Mouse (Mus musculus) adrenal gland, adult 18-20 months (tissue): ENCODE data around the gene Acsbg2. TPM values are rescaled to one million over a fixed set of nuclear protein-coding genes. Genes with fewer than 3 reads are reported as not detected.

Experiments
- DNase-seq, 2 experiments: peaks; one replicate each; pipeline ENCODE4 v3.0.0; 2021 to 2022; ENCODE audit warnings: low spot score in 2 of 2
- total RNA-seq, 2 experiments: library from RNA; stranded (reverse); gene quantifications; 1 replicate in 1 of 2; 2 replicates in 1 of 2; pipeline ENCODE4 v1.2.3; 2021

Acsbg2 gene
- total RNA-seq, 2 experiments from 2014 or later = 0.27 TPM; not detected in 1

DNA sequence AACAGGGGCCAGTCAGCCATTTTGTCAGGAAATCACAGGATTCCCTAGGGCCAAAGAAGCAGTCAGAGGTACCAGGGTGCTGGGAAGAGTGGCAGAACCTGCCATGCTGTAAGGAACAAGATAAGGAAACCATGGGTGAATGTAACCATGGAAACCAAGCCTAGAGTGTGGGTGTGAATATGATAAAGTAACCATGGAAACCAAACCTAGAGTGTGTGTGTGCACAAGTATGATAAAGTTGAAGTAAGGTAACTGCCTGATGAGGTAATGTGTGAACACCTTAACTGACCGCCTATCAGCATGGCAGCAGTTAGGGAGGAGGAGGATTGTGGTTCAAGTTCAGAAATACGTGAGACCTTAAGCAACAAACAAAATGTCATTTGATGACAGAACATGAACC, 47.5 kb downstream of the Acsbg2 start:
- DNase-seq = no peak

DNA sequence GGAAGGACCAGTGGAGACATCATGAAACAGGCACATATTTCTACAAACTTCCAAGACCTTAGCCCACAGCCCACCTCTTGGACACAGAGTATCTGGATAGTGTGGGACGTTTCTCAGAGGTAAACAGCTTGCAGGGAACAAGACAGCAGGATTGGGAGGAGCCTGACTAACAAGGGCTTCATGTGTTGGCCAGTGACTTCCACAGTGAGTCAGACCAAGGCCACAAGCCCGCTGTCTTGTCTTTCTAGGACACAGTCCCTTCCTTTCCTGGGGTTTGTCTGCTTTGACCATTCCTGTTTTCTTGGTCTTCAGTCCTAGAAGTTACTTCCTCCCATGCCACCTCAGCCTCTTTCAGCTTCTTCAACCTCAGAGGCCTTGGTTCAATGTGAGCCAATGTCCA, 50.9 kb downstream of the Acsbg2 start:
- no peak for DNase-seq

DNA sequence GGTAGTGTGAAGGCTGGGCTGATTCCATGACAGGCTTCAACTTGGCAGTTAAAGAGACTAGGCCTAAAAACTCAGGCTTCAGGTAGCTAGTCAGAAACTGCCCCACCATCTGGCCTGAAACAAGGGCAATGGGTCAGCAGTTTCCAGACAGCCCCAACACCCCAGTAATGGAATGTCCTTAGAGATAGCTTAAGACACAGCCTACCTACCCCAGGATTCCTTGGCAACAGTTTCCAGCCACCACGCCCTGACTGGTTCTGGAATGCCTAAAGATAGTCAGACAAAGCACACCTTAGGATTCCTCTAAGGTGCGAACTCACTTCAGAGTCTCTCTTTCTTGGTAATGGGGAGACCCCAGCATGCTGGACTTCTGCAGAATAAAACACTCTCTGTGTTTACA, 51.9 kb downstream of the Acsbg2 start:
- DNase-seq = no peak

DNA sequence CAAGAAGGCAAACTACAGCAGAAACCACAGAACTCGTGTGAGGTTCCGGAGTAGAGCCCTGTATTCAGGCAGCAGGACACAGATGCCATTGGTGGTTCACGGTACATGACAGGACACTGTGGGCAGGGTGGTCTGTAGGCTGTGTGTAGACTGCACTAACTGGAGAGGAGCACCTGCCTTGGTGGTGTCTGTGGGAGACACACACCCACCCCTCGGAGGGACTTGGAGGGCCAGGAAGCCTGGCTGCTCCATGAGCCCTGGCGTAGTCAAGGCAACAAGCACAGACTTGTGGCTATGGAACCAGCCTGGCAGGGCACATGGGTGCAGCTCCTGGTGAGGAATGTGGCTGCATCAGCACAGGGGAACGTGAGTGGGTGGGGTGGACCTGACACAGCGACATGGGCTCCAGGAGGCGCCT, 54.5 kb downstream of the Acsbg2 start:
- no peak for DNase-seq

- DNase-seq = no peak
Observed at GRCm38 (mm10) chr17:56819032-56819545, 55.2 kb downstream of the Acsbg2 start.

DNA sequence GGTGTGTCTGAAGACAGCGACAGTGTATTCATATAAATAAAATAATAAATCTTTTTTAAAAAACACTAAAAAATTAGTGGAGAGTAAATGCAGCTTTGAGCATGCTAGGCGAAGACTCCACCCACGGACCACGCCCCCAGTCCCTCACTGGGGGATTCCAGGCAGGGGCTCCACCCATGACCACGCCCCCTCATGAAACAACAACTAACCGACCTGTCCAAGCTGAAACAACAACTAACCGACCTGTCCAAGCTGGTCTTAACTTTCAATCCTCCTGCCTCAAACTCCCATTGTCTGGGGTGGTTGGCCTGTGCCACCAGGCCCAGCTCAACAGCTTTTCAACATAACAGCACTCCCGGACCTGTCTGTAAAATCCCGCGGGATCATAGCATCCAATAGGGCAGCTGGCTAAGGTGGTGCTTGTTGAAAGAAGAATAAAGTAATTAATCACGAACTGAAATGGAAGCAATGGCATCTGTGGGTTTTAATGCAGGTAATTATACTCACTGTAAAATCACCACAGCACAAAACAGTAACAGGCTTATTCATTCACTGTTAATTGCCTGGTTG, 56.1 kb downstream of the Acsbg2 start:
- no peak for DNase-seq

- DNase-seq = no peak
Observed at GRCm38 (mm10) chr17:56815057-56815345, 59.2 kb downstream of the Acsbg2 start.

- peak; percentile 45 to 64 for DNase-seq
Observed at GRCm38 (mm10) chr17:56814316-56815056, 59.8 kb downstream of the Acsbg2 start.

- peak; percentile 89 to 94 for DNase-seq
Observed at GRCm38 (mm10) chr17:56810245-56810644, 64.0 kb downstream of the Acsbg2 start.

GRCm38 (mm10) chr17:56808518-56808917, 65.7 kb downstream of the Acsbg2 start:
- DNase-seq = peak; percentile 76 to 77

- no peak for DNase-seq
Observed at GRCm38 (mm10) chr17:56805784-56806183, 68.5 kb downstream of the Acsbg2 start.

DNA sequence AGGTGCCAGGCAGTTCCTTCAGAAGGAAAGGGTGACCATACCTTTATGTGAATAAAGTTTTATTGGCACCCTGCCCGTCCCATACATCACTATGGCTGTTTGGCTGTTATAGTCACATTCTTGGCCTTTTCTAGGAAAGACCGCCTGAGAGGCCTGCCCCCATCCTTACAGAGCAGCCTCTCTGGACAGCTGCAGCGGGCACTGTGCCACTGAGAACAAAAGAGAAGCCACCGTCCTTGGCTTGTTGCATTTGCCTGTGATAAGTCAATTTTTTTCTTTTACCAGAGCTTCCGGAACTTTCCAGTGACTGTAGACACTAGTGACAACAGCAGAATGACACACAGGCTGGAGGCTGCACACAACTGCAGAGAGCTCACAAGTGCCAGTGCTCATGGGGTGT, 69.3 kb downstream of the Acsbg2 start:
- DNase-seq = peak in 1 of 2 experiments; percentile 46

- DNase-seq = no peak
Observed at GRCm38 (mm10) chr17:56802065-56802464, 72.2 kb downstream of the Acsbg2 start.

GRCm38 (mm10) chr17:56799276-56799675, 75.0 kb downstream of the Acsbg2 start:
- no peak for DNase-seq

DNA sequence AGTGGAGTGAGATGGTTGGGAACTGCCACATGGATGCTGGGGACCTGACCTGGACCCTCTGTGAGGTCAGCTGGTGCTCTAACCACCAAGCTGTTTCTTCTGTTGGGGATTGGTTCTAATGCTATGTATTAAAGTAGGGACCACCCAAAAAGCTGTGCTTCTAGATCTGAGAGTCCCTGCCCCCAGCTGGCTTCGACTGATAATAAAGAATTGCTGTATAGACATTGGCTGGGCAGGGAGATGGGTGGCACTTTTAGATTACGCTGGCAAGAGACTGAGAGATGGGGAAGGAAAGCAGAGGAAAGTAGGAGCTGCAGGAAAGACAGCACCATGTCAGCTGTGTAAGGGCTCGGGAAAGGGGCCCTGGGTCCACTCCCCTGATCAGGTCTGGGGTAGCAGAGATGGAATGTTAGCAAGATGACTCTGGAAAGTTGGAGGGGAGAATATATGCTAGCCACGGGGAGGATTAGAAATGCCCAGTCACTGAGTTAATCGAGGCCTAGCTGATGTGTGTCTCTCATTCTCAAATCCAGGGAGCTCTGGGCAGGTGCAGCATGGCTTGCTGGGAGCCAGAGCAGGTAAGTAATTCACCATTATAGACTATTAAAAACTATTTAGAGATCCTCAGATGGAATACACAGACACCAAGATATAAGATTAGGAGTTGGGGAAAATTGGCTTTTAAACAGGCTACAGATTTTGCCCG, 80.5 kb downstream of the Acsbg2 start:
- no peak for DNase-seq

Other genes with a start within 250 kb of the Acsbg2 start
- 100 to 1,000 TPM; 458 to 700 TPM for gene Lonp1, start 247.6 kb downstream of the Acsbg2 start, total RNA-seq
- gene Catsperd, start 246.3 kb downstream of the Acsbg2 start, total RNA-seq = 1 to 10 TPM; 2.4 to 4.3 TPM
- 10 to 100 TPM; 64.9 to 75.7 TPM for gene Ranbp3, start 201.2 kb downstream of the Acsbg2 start, total RNA-seq
- 100 to 1,000 TPM; 276 to 402 TPM for gene Ndufa11, start 156.7 kb downstream of the Acsbg2 start, total RNA-seq
- gene Vmac, start 156.4 kb downstream of the Acsbg2 start, total RNA-seq = 10 to 100 TPM; 20.1 to 26.1 TPM
- gene Nrtn, start 116.9 kb downstream of the Acsbg2 start, total RNA-seq = 1 to 10 TPM; 3.4 to 4.0 TPM
- 10 to 100 TPM; 28.3 to 31.3 TPM for gene Dus3l, start 109.7 kb downstream of the Acsbg2 start, total RNA-seq
- gene Prr22, start 104.2 kb downstream of the Acsbg2 start, total RNA-seq = under 1 TPM; 0.48 to 0.93 TPM
- gene Rfx2, start 43.4 kb downstream of the Acsbg2 start, total RNA-seq = 1 to 10 TPM; 3.8 to 5.6 TPM
- 1 to 10 TPM in 1 of 2 experiments, under 1 TPM in 1; 0.83 to 2.9 TPM for gene 1700061G19Rik, start 1.0 kb upstream of the Acsbg2 start, total RNA-seq
- gene Mllt1, start 61.0 kb upstream of the Acsbg2 start, total RNA-seq = 10 to 100 TPM; 31.1 to 32.4 TPM
- gene Acer1, start 107.7 kb upstream of the Acsbg2 start, total RNA-seq = under 1 TPM in 1 of 2 experiments, not detected in 1; 0.13 TPM
- gene Clpp, start 115.9 kb upstream of the Acsbg2 start, total RNA-seq = 100 to 1,000 TPM; 111 to 124 TPM
- gene Alkbh7, start 122.9 kb upstream of the Acsbg2 start, total RNA-seq = 10 to 100 TPM; 44.2 to 65.2 TPM
- gene Pspn, start 125.6 kb upstream of the Acsbg2 start, total RNA-seq = 1 to 10 TPM in 1 of 2 experiments, not detected in 1; 1.3 TPM
- 10 to 100 TPM; 56.4 to 72.1 TPM for gene Gtf2f1, start 136.8 kb upstream of the Acsbg2 start, total RNA-seq
- gene Gm17949, start 137.0 kb upstream of the Acsbg2 start, total RNA-seq = under 1 TPM in 1 of 2 experiments, not detected in 1; 0.26 TPM
- gene Khsrp, start 157.1 kb upstream of the Acsbg2 start, total RNA-seq = 10 to 100 TPM; 84.2 to 92.7 TPM
- gene Slc25a41, start 167.2 kb upstream of the Acsbg2 start, total RNA-seq = not detected
- gene Crb3, start 184.7 kb upstream of the Acsbg2 start, total RNA-seq = under 1 TPM; 0.36 to 0.67 TPM
- 100 to 1,000 TPM in 1 of 2 experiments, 10 to 100 TPM in 1; 73.2 to 108 TPM for gene Slc25a23, start 185.4 kb upstream of the Acsbg2 start, total RNA-seq
- 1 to 10 TPM; 1.3 to 2.3 TPM for gene Dennd1c, start 204.1 kb upstream of the Acsbg2 start, total RNA-seq
- gene Tubb4a, start 213.3 kb upstream of the Acsbg2 start, total RNA-seq = 1 to 10 TPM; 4.0 to 4.3 TPM
- gene Tnfsf9, start 230.9 kb upstream of the Acsbg2 start, total RNA-seq = under 1 TPM; 0.38 to 0.63 TPM